Mouse (Mus musculus) erythroblast, embryonic 14.5 days (primary cell): ENCODE results near the gene Crabp2.

Experiments used
- GATA1 ChIP-seq: IDR thresholded peaks from 2 replicates; pipeline ENCODE4 v1.6.1; 2012; ENCODE audit warnings: low read length, inconsistent platforms, mixed read lengths
- TAL1 ChIP-seq: IDR thresholded peaks from 3 replicates; pipeline ENCODE4 v1.6.1; 2012; ENCODE audit warnings: low read length, inconsistent platforms, mixed read lengths

GRCm38 (mm10) chr3:87949266-87949954, 944 bp downstream of the Crabp2 start:
- no peak for TF ChIP-seq GATA1
- no peak for TF ChIP-seq TAL1
